Mouse (Mus musculus): ENCODE measurements around the gene Pofut1.

DNA sequence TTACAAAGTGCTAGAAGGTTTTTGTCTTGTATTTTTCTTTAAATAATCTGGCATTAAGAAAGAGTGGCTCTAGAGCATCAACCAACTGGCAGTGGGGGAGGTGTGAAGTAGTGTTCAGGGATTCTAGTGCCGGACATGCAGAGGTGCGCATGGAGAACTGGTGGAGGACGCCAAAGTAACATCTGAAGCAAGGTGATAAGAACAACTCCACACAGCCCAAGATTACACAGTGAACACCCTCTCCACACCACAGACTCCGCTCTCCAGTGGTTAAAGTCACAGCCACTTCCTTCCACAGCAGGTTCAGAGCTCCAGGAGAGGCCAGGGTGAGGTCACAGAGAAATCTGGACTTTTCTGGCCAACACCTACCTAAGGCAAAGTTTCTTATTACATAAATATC lies 13.4 kb upstream of the Pofut1 start:
- TF ChIP-seq POLR2A (IDR thresholded peaks at IDR 0.05; ENCODE audit: borderline replicate concordance, extremely low read depth, insufficient read depth, insufficient read length, poor library complexity, severe bottlenecking): no peak
- no peak for TF ChIP-seq CTCF (IDR thresholded peaks at IDR 0.05; ENCODE audit: borderline replicate concordance, extremely low read depth, insufficient read depth, insufficient read length)

Measured in brain, embryonic 14.5 days (tissue).